Mouse (Mus musculus): ENCODE data around the gene Trnau1ap.
"Not testable (repeated sequence)": the region's sequence is repeated elsewhere in the genome, so short reads cannot be mapped to it uniquely, and the experiment has no call there.

Gene Trnau1ap

DNA sequence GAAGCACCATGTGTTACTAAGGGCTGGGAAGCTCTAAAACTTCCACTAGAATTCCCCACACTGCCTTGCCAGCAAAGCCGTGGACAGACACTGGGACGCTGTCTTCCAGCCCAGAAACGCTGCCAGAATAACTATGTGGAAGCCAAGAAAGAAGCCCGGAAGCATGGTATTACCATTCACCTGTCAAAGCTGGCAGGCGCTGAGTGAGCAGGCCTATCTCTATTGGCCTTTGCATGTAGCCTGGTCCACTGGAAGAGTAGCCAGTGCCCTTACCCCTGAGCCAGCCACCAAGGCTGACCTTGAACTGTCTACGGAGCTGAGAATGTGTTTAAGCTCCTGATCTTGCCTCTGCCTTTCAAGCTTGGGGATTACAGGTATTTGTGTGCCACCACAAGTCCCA is 27.9 kb downstream of the Trnau1ap start:
- DNase-seq (ENCODE audit: low read depth, low spot score): no peak

DNA sequence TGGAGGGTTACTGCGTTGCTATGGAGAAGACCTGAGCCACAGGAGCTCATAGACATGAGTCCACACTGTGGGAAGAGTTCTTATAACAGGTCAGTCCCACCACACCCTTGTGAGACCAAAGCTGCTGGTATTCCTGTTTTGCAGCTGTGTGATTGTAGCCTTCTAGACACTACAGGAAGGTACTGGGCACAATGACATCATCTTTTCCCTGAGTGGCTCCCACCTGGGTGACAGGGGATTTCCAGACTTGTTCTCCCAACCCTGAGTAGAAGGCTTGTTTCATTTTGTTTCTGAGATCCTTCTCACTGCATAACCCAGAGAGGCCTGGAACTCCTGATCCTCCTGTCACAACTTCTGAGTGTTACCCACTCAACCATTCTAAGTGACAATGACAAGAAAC is 29.5 kb downstream of the Trnau1ap start:
- no peak for DNase-seq (ENCODE audit: low read depth, low spot score)

DNA sequence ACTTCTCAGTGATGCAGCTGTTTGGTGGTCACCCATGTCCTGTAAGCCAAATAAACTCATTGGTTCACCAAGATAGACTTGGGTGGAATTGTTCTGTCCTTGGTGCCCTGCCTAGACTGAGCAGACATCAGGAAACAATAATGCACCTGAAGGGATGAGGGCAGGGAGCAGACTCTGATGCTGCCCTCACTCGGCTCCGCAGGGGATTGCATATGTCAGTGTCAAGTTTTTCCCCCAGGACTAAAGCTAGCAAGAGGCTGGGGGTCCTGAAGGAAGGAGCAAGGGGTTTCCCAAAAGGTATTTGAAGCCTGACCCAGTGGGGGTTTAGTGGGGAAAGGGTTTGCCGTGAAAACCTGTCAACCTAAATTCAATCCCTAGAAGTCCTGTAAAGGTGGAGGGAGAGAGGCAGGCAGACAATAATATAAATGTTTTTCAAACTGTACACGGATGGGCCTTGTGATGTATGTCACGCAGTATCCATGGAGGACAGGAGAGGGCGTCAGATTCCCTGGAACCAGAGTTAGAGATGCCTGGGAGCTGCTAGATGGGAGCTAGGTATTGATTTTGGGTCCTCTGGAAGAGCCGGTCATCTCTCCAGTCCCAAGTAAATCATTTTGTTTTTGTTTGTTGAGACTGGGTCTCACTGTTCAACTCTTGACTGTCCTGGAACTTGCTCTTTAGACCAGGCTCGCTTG is 33.5 kb downstream of the Trnau1ap start:
- DNase-seq (ENCODE audit: low read depth, low spot score): no peak

GRCm38 (mm10) chr4:132293682-132294240 is 35.6 kb downstream of the Trnau1ap start:
- DNase-seq (ENCODE audit: low read depth, low spot score): no peak

DNA sequence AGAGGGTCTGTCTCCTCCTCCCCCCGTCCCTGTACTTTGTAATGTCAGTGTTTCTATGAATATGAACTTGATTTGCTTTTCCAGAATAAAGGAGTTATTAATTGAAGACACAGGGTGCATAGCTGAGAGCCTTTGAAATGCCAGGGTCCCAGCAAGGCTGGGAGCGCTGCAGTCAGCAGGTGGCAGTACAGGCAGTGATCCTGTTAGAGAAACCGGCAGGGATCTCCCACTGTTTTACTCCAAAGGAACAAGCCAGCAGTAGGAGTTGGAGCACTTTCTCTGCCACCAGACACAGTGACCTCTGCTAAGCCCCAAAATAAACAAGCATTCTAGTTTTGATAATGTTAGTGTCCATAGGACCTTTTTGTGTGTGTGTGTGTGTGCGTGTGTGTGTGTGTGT is 36.4 kb downstream of the Trnau1ap start:
- DNase-seq (ENCODE audit: low read depth, low spot score): no peak

DNA sequence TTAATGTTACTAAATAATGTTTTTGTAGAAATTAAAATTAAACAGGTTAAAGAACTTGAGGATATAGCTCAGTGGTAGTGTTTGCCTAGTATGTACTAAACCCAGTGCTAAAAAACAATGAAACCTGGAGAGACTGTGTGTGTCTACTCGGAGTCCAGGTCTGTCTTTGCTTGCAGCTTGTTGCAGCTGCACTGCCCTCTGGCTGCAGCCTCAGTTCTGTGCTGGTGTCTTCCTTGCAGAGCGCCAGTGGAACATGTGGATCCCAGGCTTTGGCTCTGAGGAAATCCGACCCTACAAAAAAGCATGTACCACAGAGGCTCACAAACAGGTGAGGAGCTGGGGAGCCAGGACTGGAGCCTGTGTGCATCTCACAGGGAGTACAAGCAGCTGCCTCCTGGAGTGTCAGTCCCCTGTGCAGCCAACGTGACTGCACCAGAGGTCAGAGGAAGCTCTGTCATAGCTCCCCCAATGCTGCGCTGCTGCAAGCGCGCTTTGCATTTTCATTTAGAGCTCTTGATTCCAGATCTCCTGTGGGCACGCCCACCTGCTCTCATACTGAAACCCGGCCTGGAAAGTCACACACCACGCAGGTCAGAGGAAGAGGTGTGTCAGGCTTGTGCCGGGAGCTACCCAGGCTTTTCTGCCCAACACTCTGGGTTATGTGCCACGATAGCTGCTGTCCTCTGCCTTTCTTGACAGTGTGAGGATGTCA is 37.6 kb downstream of the Trnau1ap start:
- DNase-seq (ENCODE audit: low read depth, low spot score): no peak

- no peak for DNase-seq (ENCODE audit: low read depth, low spot score)
These were observed 38.3 kb downstream of the Trnau1ap start for GRCm38 (mm10) chr4:132291056-132291455.

- not testable (repeated sequence) for DNase-seq (ENCODE audit: low read depth, low spot score)
These were observed 40.5 kb downstream of the Trnau1ap start for GRCm38 (mm10) chr4:132288840-132289239.

- no peak for DNase-seq (ENCODE audit: low read depth, low spot score)
These were observed 53.4 kb downstream of the Trnau1ap start for GRCm38 (mm10) chr4:132275949-132276348.

DNA sequence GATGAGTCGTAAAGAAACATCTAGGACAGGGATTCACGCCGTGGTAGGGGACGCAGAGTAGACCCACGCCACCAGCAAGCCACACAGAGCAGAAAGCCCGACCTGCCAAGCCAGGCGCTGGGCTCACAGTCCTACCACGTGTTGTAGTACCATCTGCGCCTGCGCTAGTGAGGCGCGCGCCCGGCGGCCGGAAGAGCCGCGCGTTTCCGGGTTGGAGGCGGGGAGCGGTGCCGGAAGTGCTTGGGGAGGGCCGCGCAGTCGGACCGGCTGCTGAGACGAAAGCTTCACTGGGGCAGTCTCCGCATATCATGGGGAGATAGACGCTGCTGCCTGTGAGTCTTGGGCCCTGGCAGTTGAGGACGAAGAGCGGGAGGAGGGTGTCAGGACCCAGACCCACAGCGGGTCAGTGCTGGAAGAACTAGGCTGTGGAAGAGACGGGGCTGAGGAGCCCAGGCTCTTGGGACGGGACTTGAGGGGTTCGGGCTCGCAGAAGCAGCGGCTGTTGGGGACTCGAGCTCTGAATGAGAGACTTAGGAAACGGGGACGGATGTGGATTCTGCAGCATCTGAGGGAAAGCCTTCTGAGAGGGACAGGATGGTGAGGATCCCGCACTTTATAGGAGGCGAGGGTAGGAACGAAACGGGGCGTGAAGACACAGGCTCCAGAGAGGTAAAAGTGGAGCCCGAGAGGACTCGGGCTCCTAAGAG is 55.0 kb downstream of the Trnau1ap start, which contains the start of gene Taf12:
Taf12 (plus strand) TSS at position 220 of the 707 bp plus-strand sequence.
- peak; percentile 94 for DNase-seq (ENCODE audit: low read depth, low spot score)

DNA sequence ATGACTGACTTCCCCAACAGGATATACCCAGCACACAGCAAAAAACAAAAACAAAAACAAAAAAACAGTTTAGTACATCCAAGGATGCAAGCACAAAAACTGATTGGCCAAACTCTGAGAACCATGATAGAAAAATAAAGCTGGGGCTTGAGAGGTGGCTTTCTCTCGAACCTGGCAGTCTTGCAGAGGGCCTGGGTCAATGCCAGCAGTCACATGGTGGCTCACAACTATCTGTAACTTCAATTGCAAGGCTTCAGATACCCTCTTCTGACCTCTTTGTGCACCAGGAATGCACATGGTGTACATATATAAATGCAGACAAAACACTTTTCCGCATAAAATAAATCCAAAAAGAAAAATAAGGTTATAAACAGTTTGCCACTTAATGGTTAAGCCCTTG is 56.2 kb downstream of the Trnau1ap start:
- no peak for DNase-seq (ENCODE audit: low read depth, low spot score)

DNA sequence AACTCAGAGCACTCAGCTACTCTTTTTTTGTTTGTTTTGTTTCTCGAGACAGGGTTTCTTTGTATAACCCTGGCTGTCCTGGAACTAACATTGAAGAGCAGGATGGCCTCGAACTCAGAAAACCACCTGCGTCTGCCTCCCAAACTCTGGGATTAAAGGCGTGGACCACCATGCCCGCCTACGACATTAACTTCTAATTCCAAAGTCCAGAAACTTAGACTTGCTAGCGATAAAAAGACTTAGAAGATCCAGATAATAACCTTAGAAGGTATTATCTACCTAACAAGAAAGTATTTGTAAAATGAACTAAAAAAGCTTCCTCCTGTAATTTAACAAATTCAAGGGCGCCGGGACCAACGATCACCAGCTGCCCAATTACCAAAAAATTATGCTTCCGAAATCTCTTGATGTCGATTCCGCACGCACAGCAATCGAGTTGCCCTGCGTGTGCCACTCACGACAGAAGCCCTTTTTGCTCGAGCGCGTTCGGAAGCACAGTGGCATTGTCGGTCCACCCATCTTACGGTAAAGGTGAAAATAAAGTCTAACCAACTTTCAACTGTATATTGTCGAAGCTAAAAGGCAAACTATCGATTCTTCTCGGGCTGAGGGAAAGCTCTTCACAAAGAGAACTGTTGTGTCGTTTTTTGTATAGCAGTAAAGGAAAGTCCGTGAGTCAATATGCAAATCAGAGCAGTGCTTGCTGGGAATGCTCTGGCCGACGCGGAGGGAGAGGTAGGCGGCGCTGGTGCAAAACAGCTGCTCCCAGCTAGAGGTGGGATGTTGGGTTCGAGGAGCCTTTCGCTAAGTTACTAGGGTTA is 59.4 kb downstream of the Trnau1ap start:
- peak; percentile 95 for DNase-seq (ENCODE audit: low read depth, low spot score)

GRCm38 (mm10) chr4:132268871-132269739 is 60.2 kb downstream of the Trnau1ap start:
- DNase-seq (ENCODE audit: low read depth, low spot score): peak; percentile 14

GRCm38 (mm10) chr4:132266835-132267349 is 62.4 kb downstream of the Trnau1ap start:
- DNase-seq (ENCODE audit: low read depth, low spot score): no peak

GRCm38 (mm10) chr4:132263313-132263712 is 66.0 kb downstream of the Trnau1ap start:
- DNase-seq (ENCODE audit: low read depth, low spot score): no peak

DNA sequence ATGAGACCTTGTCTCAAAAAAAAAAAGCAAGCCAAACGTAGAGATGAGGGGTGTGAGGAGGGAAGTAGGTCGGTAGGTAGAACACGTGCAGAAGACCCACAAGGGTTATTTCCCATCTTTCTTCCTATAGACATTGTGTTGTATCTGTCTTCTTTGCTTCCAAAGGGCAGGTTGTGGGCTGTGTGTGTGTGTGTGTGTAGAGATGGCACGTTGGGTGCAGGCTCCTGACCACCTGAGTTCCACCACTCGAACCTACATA is 67.1 kb downstream of the Trnau1ap start:
- DNase-seq (ENCODE audit: low read depth, low spot score): no peak

Measured in forelimb bud, embryonic 11.5 days (tissue).